Mouse (Mus musculus): Measurements from ENCODE around the gene Hat1.

The Hat1 gene

DNA sequence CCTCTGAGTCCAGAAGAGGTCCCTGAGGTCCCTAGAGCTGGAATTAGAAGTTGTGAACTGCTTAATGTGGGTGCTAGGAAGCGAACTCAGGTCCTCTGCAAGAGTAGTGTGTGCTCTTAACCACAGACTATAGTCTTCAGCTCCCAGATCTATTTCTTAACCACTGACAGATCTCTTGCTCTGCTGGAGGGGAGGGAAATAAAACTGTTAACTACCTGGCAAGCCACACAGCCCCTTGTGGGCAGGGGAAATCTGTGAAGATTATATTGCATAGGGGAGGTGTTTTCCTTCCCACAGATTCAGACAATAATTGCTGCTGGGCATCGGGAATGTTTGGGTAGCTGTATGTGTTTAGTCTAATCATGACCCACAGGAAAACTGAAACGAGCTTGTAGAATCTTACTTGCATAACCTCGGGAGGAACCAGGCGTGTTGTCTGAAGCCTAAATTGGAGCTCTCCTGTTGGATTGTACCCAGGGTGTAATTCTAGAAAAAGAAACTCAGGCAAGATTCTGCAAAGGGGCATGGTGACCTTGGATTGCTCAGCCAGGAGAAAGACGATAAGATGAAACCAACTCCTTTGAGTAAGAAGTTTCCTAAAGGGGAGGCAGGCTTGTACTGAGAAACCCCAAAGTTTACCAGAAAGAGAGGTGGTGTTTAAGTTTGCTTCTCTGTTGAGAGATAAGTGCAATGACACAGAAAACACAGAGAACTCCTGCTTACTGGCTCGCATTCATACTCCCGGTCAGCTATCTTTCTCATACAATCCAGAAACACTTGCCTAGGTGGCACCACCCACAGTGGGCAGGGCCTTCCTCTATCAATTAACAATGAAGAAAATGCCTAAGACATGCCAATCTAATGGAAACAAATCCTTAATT, 14.2 kb upstream of the Hat1 start:
- peak; percentile 55 for DNase-seq (ENCODE audit: extremely low read depth, low read depth, low spot score)

GRCm38 (mm10) chr2:71376433-71376906, 12.3 kb upstream of the Hat1 start:
- DNase-seq (ENCODE audit: extremely low read depth, low read depth, low spot score) = no peak

DNA sequence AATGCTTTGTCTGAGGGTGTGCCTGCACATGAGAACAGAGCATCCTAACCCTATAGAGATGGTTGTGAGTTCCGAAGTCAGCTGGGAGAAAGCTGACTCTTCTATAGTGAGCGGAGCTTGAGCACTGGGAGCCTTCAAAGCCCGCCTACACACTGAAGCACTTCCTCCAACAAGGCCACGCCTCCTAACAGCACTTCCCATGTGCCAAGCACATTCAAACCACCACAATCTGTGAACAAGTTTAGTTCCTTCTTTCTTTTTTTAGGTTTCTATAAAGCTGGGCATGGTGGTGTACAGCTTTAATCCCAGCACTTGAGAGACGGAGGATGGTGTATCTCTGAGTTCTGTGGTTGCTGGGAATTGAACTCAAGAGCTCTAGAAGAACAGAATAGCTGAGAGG, 11.3 kb upstream of the Hat1 start:
- DNase-seq (ENCODE audit: extremely low read depth, low read depth, low spot score) = no peak

DNA sequence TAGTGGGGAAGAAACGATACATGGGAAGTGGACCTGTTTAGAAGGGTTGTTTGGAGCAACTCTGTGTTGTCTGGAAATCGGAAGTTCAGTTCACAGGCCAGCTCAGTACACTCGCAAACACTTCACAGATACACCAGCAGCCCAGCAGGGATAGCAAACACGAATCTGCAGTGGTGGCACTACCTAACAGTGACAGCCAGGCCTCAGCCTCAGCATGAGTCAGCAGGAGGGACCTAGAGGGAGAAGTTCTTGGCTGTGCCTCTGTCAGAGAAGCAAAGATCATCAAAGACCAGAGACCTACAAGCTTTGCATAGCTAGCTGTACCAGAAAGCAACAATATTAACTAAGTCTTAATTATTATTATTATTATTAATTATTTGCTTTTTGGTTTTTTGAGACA, 6.8 kb upstream of the Hat1 start:
- DNase-seq (ENCODE audit: extremely low read depth, low read depth, low spot score) = no peak

GRCm38 (mm10) chr2:71383890-71384289, 4.9 kb upstream of the Hat1 start:
- no peak for DNase-seq (ENCODE audit: extremely low read depth, low read depth, low spot score)

- DNase-seq (ENCODE audit: extremely low read depth, low read depth, low spot score) = no peak
Measured at GRCm38 (mm10) chr2:71387766-71388165, 992 bp upstream of the Hat1 start.

DNA sequence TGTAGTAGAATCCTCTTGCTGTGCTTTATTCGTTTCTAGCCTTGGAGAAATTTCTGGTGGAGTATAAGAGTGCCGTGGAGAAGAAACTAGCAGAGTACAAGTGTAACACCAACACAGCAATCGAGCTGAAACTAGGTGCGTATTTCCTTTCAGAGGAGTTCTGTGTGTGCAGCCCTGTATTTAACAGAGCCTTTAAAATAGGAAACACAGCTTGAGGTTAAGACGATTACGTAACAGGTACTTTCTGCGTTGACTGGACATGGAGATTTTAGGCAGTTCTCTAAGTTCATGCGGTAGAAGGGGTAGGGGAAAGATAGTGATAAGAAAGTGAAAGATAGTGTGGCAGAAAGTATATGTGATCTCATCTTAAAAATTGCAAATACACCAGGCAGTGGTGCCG, 1.1 kb downstream of the Hat1 start:
- no peak for DNase-seq (ENCODE audit: extremely low read depth, low read depth, low spot score)

GRCm38 (mm10) chr2:71405613-71406012, 16.9 kb downstream of the Hat1 start:
- DNase-seq (ENCODE audit: extremely low read depth, low read depth, low spot score) = no peak

- no peak for DNase-seq (ENCODE audit: extremely low read depth, low read depth, low spot score)
Measured at GRCm38 (mm10) chr2:71418760-71419280, 30.1 kb downstream of the Hat1 start.

GRCm38 (mm10) chr2:71419408-71419807, 30.6 kb downstream of the Hat1 start:
- DNase-seq (ENCODE audit: extremely low read depth, low read depth, low spot score) = no peak

GRCm38 (mm10) chr2:71420895-71421425, 32.2 kb downstream of the Hat1 start:
- DNase-seq (ENCODE audit: extremely low read depth, low read depth, low spot score) = no peak

- no peak for DNase-seq (ENCODE audit: extremely low read depth, low read depth, low spot score)
Measured at GRCm38 (mm10) chr2:71424545-71424944, 35.8 kb downstream of the Hat1 start.

DNA sequence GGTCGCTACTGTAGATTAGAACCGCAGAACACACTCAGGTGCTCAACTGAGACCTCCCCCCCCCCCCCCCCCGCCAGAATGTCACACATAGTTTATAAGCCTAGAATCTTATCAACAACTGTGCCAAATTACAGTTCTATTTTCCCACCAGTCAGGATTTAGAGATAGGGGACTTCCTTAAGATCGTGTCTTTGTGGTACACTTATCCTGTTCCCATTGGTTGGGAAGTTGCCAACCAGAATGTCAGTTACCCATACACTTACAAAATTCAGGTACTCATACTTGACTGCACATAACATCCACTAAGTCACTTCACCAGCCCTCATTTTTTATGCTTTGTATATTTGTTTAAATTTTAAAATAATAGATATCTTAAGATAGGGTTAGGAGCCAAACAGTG, 46.7 kb downstream of the Hat1 start:
- no peak for DNase-seq (ENCODE audit: extremely low read depth, low read depth, low spot score)

GRCm38 (mm10) chr2:71443376-71443775, 54.6 kb downstream of the Hat1 start:
- no peak for DNase-seq (ENCODE audit: extremely low read depth, low read depth, low spot score)

- DNase-seq (ENCODE audit: extremely low read depth, low read depth, low spot score) = no peak
Measured at GRCm38 (mm10) chr2:71445536-71446196, 56.9 kb downstream of the Hat1 start.

DNA sequence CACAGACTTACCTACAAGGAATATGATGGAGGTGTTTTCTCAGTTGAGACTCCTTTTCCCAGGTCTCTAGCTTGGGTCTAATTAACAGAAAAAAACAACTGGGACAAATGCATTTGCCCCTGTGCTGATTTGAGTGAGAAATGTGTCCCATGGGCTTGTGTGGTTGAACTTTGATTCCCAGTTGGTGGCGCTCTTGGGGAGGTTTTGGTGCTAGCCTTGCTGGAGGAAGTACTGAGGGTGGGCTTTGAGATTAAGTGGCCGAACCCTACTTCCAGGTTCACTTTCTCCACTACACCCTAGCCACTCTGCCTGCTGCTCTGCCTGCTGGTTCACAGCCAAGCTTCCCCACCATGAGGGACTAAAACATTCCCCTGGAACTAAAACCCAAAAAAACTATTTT, 60.8 kb downstream of the Hat1 start:
- DNase-seq (ENCODE audit: extremely low read depth, low read depth, low spot score) = no peak

- DNase-seq (ENCODE audit: extremely low read depth, low read depth, low spot score) = no peak
Measured at GRCm38 (mm10) chr2:71451761-71452160, 63.0 kb downstream of the Hat1 start.

GRCm38 (mm10) chr2:71453161-71453916, 64.6 kb downstream of the Hat1 start, which contains the start of gene Metap1d:
TSS of gene Metap1d (plus strand) at chr2:71453276.
- peak; percentile 23 for DNase-seq (ENCODE audit: extremely low read depth, low read depth, low spot score)

DNA sequence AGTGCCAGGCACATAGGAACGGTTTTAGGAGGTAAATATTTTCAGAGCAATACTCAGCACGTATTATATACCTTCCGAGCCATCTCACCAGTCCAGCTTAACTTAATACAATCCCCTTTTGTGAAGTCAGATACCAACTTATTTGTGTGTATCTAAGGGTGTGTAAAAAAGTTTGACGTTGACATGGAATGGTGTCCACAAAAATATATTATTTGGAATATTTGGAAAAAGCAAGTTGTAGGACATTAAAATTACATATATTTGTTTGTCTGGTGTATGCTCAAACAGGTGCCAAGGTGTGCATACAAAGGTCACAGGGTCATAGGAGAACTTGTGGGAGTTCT, 65.1 kb downstream of the Hat1 start:
- DNase-seq (ENCODE audit: extremely low read depth, low read depth, low spot score) = no peak

- DNase-seq (ENCODE audit: extremely low read depth, low read depth, low spot score) = no peak
Measured at GRCm38 (mm10) chr2:71458624-71459023, 69.9 kb downstream of the Hat1 start.

DNA sequence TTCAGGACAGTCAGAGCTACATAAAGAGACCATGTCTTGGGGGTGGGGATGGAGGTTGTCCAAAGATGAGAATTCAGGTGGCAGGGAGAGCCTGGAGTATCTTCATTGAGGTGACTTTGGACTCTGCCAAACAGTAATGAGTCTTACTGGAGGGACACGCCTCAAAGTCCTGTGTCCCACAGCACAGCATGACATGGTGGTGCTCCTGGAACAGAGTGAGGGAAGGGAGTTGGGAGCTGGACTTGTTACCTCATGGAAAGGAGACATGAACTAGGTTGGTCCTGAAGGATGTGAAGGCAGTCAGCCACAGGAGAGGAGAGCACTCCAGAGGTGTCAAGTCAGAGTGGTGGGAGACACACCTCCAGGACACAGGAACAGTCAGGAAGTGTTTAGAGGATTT, 70.9 kb downstream of the Hat1 start:
- no peak for DNase-seq (ENCODE audit: extremely low read depth, low read depth, low spot score)

All from fat pad, adult 2 months (tissue).